Mouse (Mus musculus): ENCODE results near the gene Tex36.

Tex36 gene

GRCm38 (mm10) chr7:133602058-133602457, at the start of gene Tex36:
Gene Tex36 (minus strand): TSS chr7:133602158.
- no peak for DNase-seq (ENCODE audit: low spot score)

GRCm38 (mm10) chr7:133645716-133646115, 43.8 kb upstream of the Tex36 start:
- DNase-seq (ENCODE audit: low spot score) = no peak

- DNase-seq (ENCODE audit: low spot score) = no peak
Observed at GRCm38 (mm10) chr7:133638821-133639220, 36.9 kb upstream of the Tex36 start.

GRCm38 (mm10) chr7:133638306-133638705, 36.3 kb upstream of the Tex36 start:
- peak; percentile 64 for DNase-seq (ENCODE audit: low spot score)

- DNase-seq (ENCODE audit: low spot score) = peak; percentile 99
Observed at GRCm38 (mm10) chr7:133637361-133638305, 35.7 kb upstream of the Tex36 start, which contains the start of gene Edrf1. Gene Edrf1 (plus strand): TSS chr7:133637543.

- peak; percentile 86 for DNase-seq (ENCODE audit: low spot score)
Observed at GRCm38 (mm10) chr7:133636738-133637352, 34.9 kb upstream of the Tex36 start.

- DNase-seq (ENCODE audit: low spot score) = peak; percentile 28
Observed at GRCm38 (mm10) chr7:133634932-133635650, 33.1 kb upstream of the Tex36 start.

GRCm38 (mm10) chr7:133632476-133632875, 30.5 kb upstream of the Tex36 start:
- DNase-seq (ENCODE audit: low spot score) = peak; percentile 49

GRCm38 (mm10) chr7:133630821-133631220, 28.9 kb upstream of the Tex36 start:
- DNase-seq (ENCODE audit: low spot score) = no peak

GRCm38 (mm10) chr7:133627184-133627936, 25.4 kb upstream of the Tex36 start:
- DNase-seq (ENCODE audit: low spot score) = no peak

GRCm38 (mm10) chr7:133623226-133623625, 21.3 kb upstream of the Tex36 start:
- DNase-seq (ENCODE audit: low spot score) = no peak

- peak; percentile 65 for DNase-seq (ENCODE audit: low spot score)
Observed at GRCm38 (mm10) chr7:133620721-133621120, 18.8 kb upstream of the Tex36 start.

GRCm38 (mm10) chr7:133612981-133613380, 11.0 kb upstream of the Tex36 start:
- DNase-seq (ENCODE audit: low spot score) = no peak

GRCm38 (mm10) chr7:133609585-133609984, 7.6 kb upstream of the Tex36 start:
- DNase-seq (ENCODE audit: low spot score) = peak; percentile 89

GRCm38 (mm10) chr7:133608631-133609340, 6.8 kb upstream of the Tex36 start:
- DNase-seq (ENCODE audit: low spot score) = peak; percentile 44

- peak; percentile 9 for DNase-seq (ENCODE audit: low spot score)
Observed at GRCm38 (mm10) chr7:133607883-133608575, 6.1 kb upstream of the Tex36 start.

- no peak for DNase-seq (ENCODE audit: low spot score)
Observed at GRCm38 (mm10) chr7:133607331-133607730, 5.4 kb upstream of the Tex36 start.

- no peak for DNase-seq (ENCODE audit: low spot score)
Observed at GRCm38 (mm10) chr7:133604427-133605081, 2.6 kb upstream of the Tex36 start.

GRCm38 (mm10) chr7:133603156-133603555, 1.2 kb upstream of the Tex36 start:
- no peak for DNase-seq (ENCODE audit: low spot score)

- DNase-seq (ENCODE audit: low spot score) = no peak
Observed at GRCm38 (mm10) chr7:133600558-133600957, 1.4 kb downstream of the Tex36 start.
